Mouse (Mus musculus) spleen, embryonic (tissue): ENCODE results near the gene Tmprss2.

ENCODE experiments used
- CTCF ChIA-PET: fragments of 350-600 bp; sonication (Branson Sonifier 250); formaldehyde crosslinking; loops from one replicate; lab custom pipeline; 2022; lab: Charles Lee

The Tmprss2 gene

GRCm38 (mm10) chr16:97610939-97611338 lies at the start of gene Tmprss2:
Tmprss2 (minus strand) TSS chr16:97611195.
- CTCF ChIA-PET = no interaction called here

GRCm38 (mm10) chr16:97659225-97659658 lies 48.2 kb upstream of the Tmprss2 start:
- CTCF ChIA-PET = no interaction called here

GRCm38 (mm10) chr16:97658481-97658880 lies 47.5 kb upstream of the Tmprss2 start:
- CTCF ChIA-PET = no interaction called here

GRCm38 (mm10) chr16:97655800-97656199 lies 44.8 kb upstream of the Tmprss2 start:
- CTCF ChIA-PET = no interaction called here

- CTCF ChIA-PET = no interaction called here
Measured at GRCm38 (mm10) chr16:97649522-97650188, 38.7 kb upstream of the Tmprss2 start.

- CTCF ChIA-PET = no interaction called here
Measured at GRCm38 (mm10) chr16:97644681-97645080, 33.7 kb upstream of the Tmprss2 start.

- CTCF ChIA-PET = no interaction called here
Measured at GRCm38 (mm10) chr16:97639630-97640029, 28.6 kb upstream of the Tmprss2 start.

- CTCF ChIA-PET = no interaction called here
Measured at GRCm38 (mm10) chr16:97632880-97633484, 22.0 kb upstream of the Tmprss2 start.

- CTCF ChIA-PET = no interaction called here
Measured at GRCm38 (mm10) chr16:97623166-97623565, 12.2 kb upstream of the Tmprss2 start.

GRCm38 (mm10) chr16:97622383-97622889 lies 11.4 kb upstream of the Tmprss2 start:
- CTCF ChIA-PET = interaction anchor here (0.6 kb wide), 1 partner anchor 46 kb away, joined by 6 read pairs; no protein-coding TSS in a partner anchor

- CTCF ChIA-PET = no interaction called here
Measured at GRCm38 (mm10) chr16:97618285-97618684, 7.3 kb upstream of the Tmprss2 start.

GRCm38 (mm10) chr16:97612009-97612408 lies 1.0 kb upstream of the Tmprss2 start:
- CTCF ChIA-PET = no interaction called here

GRCm38 (mm10) chr16:97610246-97610645 lies 749 bp downstream of the Tmprss2 start:
- CTCF ChIA-PET = no interaction called here

GRCm38 (mm10) chr16:97609676-97610075 lies 1.3 kb downstream of the Tmprss2 start:
- CTCF ChIA-PET = no interaction called here

GRCm38 (mm10) chr16:97607956-97608355 lies 3.0 kb downstream of the Tmprss2 start:
- CTCF ChIA-PET = no interaction called here

GRCm38 (mm10) chr16:97606829-97607228 lies 4.2 kb downstream of the Tmprss2 start:
- CTCF ChIA-PET = interaction anchor here (0.6 kb wide), 1 partner anchor 9 kb away, joined by 3 read pairs; no protein-coding TSS in a partner anchor

- CTCF ChIA-PET = interaction anchor here (0.6 kb wide), 1 partner anchor 8 kb away, joined by 3 read pairs; no protein-coding TSS in a partner anchor
Measured at GRCm38 (mm10) chr16:97605957-97606721, 4.9 kb downstream of the Tmprss2 start.

GRCm38 (mm10) chr16:97602256-97602655 lies 8.7 kb downstream of the Tmprss2 start:
- CTCF ChIA-PET = no interaction called here

GRCm38 (mm10) chr16:97600591-97600990 lies 10.4 kb downstream of the Tmprss2 start:
- CTCF ChIA-PET = no interaction called here

GRCm38 (mm10) chr16:97598046-97598445 lies 12.9 kb downstream of the Tmprss2 start:
- CTCF ChIA-PET = interaction anchor here (0.7 kb wide), 1 partner anchor 8 kb away, joined by 3 read pairs; no protein-coding TSS in a partner anchor

- CTCF ChIA-PET = no interaction called here
Measured at GRCm38 (mm10) chr16:97593816-97594509, 17.0 kb downstream of the Tmprss2 start.
